Mouse (Mus musculus): ENCODE results near the gene Slc44a3. TPM values are rescaled to one million over a fixed set of nuclear protein-coding genes. Genes with fewer than 3 reads are reported as not detected.

The Slc44a3 gene
- polyA plus RNA-seq, 1 experiment from 2014 or later, result 6.9 TPM

DNA sequence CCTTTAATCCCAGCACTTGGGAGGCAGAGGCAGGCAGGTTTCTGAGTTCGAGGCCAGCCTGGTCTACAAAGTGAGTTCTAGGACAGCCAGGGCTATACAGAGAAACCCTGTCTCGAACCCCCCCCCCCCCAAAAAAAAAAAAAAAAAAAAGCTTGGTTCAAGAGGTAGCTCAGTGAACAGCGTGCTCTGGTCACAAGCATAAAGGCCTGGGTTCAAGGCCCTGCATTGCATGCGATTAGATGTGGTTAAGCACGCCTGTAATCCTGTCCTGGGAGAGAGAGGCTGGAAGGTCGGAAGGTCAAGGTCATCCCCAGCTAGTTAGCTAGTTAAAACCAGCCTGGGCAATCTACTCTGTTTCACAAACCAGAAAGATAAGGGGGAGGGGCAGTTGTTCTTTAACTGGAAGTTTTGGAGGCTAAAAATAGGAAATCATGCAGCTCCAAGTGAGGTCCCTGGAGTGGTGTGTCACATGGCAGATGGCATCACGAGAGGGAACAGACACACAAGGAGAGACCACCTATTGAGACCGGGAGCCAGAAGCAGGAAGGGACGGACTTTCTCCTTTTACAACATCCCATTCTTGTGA, 113.3 kb downstream of the Slc44a3 start:
- H3K36me3 ChIP-seq, result no peaks in the 10 kb centered on the region
- no peak overlapping the region for H3K4me2 ChIP-seq
- H3K9me3 ChIP-seq (replicated peaks), result no peaks in the 10 kb centered on the region
- WGBS (ENCODE audit: insufficient replicate concordance), result 58% methylated on average over 9 of the region's 9 CpGs
- H3K4me1 ChIP-seq (replicated peaks), result no peaks in the 10 kb centered on the region; the same call in 1 of the 2 replicates
- no peak overlapping the region for H3K4me3 ChIP-seq (replicated peaks)
- DNase-seq (no peak), ATAC-seq (ENCODE audit: low read depth) (peak; percentile 32; the same call in 1 of the 2 replicates)
- H3K9ac ChIP-seq, result no peak overlapping the region
- no peaks in the 10 kb centered on the region for H3K27me3 ChIP-seq
- no peak overlapping the region for H3K27ac ChIP-seq

DNA sequence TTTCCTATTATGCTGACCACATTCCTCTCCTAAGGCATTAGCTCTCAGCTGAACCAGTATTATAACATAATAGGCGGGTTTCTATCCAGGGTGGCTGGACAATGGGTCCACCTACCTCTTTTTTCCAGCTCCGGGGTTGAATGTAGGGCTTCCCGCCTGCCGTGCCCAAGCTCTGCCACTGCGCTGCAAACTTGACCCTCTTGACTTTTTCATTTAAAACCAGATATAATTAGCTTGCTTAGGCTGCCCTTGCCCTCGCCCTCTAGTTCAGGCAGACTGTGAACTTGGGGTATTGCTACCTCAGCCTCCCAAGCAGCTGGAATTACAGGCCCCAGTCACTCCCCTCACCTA, 114.0 kb downstream of the Slc44a3 start:
- no peaks in the 10 kb centered on the region; the same call in 1 of the 2 replicates for H3K4me1 ChIP-seq (replicated peaks)
- no peaks in the 10 kb centered on the region for H3K36me3 ChIP-seq
- 75% methylated on average over 6 of the region's 6 CpGs for WGBS (ENCODE audit: insufficient replicate concordance)
- no peaks in the 10 kb centered on the region for H3K9me3 ChIP-seq (replicated peaks)
- no peak overlapping the region for H3K4me2 ChIP-seq
- DNase-seq (no peak), ATAC-seq (ENCODE audit: low read depth) (no peak)
- H3K9ac ChIP-seq, result no peak overlapping the region
- no peaks in the 10 kb centered on the region for H3K27me3 ChIP-seq
- no peak overlapping the region for H3K4me3 ChIP-seq (replicated peaks)
- no peak overlapping the region for H3K27ac ChIP-seq

DNA sequence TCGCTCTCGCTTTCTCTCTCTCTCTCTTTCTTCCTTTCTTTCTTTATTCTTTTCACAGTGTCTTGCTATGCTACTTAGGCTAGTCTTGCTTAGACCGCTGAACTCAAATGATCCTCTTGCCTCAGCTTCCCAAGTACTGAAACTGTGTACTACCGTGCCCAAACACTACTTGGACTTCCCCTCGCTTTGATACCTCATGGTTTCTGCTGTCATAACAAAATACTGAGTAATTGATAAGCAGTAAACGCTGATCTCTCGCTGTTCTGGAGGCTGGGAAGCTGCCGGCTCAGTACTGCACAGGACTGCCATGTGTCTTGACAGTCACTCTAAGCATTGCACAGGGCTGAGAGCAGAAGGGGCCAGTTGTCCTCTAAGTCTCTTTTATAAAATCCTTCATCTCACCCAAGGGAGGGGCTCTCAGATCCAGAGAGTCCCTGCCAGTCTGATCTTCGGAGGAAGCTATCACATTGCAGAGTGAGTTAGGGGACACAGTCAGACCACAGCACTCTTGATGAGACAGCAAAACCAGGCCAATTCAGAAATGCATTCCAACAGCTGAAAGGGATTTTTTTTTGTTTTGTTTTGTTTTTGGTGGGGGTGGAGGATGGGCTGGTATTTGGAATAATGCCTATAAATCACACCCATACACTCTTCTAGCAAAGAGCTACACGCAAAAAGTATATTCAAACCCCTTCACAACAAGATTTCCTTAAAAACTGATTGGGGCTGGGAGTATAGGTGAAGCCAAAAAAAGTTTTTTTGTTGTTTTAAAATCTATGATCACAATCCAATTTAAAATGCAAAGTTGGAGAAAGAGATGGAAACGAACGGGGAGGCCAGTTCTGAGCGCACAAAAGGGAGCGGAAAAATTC, 114.6 kb downstream of the Slc44a3 start:
- Histone ChIP-seq H3K4me1 (replicated peaks) (no peaks in the 10 kb centered on the region; the same call in 1 of the 2 replicates), H3K9me3 (replicated peaks) (no peaks in the 10 kb centered on the region), H3K9ac (no peak overlapping the region), H3K4me3 (replicated peaks) (no peak overlapping the region), H3K36me3 (no peaks in the 10 kb centered on the region), H3K27me3 (no peaks in the 10 kb centered on the region), H3K4me2 (no peak overlapping the region), H3K27ac (no peak overlapping the region)
- DNase-seq (no peak), ATAC-seq (ENCODE audit: low read depth) (no peak)
- 65% methylated on average over 14 of the region's 14 CpGs for WGBS (ENCODE audit: insufficient replicate concordance)

DNA sequence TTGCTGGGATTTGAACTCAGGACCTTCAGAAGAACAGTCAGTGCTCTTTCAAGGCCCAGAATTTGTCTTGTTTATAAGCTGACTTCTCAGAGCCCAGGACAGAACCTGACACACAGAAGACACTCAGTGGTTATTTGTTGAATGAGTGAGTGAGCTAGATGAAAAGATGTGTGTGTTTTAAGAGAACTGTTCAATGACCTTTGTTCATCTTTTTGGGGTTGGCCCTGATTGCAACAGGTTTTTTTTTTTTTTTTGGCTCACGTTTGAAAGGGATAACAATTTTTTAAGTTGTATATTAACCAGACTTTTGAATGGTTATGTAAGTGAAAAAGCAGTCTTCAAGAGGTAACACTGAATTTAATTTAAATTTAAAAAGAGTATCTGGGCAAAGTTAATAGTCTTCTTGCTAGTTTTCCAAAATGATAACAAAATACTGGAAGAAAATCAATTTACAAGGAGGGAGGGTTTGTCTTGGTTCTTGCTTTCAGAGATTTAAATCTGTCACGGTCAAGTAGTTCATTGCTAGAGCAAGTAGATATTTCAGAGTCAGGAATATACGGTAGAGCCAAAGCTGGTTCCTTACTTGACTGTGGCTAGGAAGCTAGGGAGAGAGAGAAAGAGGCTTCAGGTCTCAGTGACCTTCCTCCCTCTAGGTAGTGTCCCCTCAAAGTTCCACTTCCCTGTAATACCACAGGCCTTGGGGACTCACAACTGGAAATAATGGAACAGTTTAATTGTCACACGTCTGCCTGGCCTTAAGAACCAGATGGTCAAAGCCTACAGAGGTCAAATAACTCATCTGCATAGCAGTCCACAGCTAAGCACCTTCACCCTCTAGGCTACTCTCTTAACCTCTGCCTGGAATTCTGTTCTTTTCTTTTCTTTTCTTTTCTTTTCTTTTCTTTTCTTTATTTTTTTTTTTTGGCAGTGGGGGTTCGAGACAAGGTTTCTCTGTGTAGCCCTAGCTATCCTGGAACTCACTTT, 115.7 kb downstream of the Slc44a3 start:
- H3K4me3 ChIP-seq (replicated peaks), result no peak overlapping the region
- no peak overlapping the region for H3K9ac ChIP-seq
- H3K4me2 ChIP-seq, result no peak overlapping the region
- WGBS (ENCODE audit: insufficient replicate concordance), result 51% methylated on average over 5 of the region's 5 CpGs
- H3K9me3 ChIP-seq (replicated peaks), result no peaks in the 10 kb centered on the region
- H3K27me3 ChIP-seq, result no peaks in the 10 kb centered on the region
- ATAC-seq (ENCODE audit: low read depth) (no peak), DNase-seq (no peak)
- peak overlapping the region; percentile 32; the same call in 1 of the 2 replicates for H3K27ac ChIP-seq
- no peaks in the 10 kb centered on the region for H3K36me3 ChIP-seq
- no peaks in the 10 kb centered on the region; the same call in 1 of the 2 replicates for H3K4me1 ChIP-seq (replicated peaks)

DNA sequence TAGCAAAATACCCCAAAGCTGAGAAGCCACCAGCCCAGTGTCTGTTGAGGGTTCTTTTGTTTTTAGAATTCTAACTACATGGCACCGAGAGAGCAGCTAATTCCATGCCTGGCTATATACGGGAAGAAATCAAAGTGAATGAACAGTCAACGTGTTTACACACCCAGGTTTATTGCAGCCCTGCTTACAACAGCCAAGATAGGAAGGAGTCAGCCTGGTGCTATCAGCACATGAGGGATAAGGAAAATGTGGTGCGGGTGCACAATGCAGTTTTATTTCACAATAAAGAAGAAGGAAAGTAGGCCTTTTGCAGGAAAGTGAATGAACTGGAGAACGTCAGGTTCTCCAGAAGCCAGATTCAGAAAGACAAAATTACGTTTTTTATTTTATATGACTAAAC, 120.8 kb downstream of the Slc44a3 start:
- Histone ChIP-seq H3K36me3 (no peaks in the 10 kb centered on the region), H3K27ac (no peak overlapping the region), H3K9me3 (replicated peaks) (no peaks in the 10 kb centered on the region), H3K27me3 (no peaks in the 10 kb centered on the region), H3K4me3 (replicated peaks) (no peak overlapping the region), H3K4me2 (no peak overlapping the region), H3K9ac (no peak overlapping the region), H3K4me1 (replicated peaks) (no peaks in the 10 kb centered on the region)
- ATAC-seq (ENCODE audit: low read depth) (no peak), DNase-seq (no peak)
- 49% methylated on average over 6 of the region's 6 CpGs for WGBS (ENCODE audit: insufficient replicate concordance)

Other genes with a start within 250 kb of the Slc44a3 start
- gene Tmem56, start 249.3 kb downstream of the Slc44a3 start, polyA plus RNA-seq (2015; fragmentation: Nextera tagmentation; extraction: Ambion mirVana), result 18.3 and 23.3 TPM in 2 replicates
- gene Alg14, start 240.6 kb downstream of the Slc44a3 start, polyA plus RNA-seq (2015; fragmentation: Nextera tagmentation; extraction: Ambion mirVana), result 17.7 and 20.0 TPM in 2 replicates
- 109 and 120 TPM in 2 replicates for gene Cnn3, start 105.9 kb downstream of the Slc44a3 start, polyA plus RNA-seq (2015; fragmentation: Nextera tagmentation; extraction: Ambion mirVana)
- gene 4930432M17Rik, start 138.4 kb upstream of the Slc44a3 start, polyA plus RNA-seq (2015; fragmentation: Nextera tagmentation; extraction: Ambion mirVana), result not detected in 2 replicates
- 0.48 and 0.52 TPM in 2 replicates for gene F3, start 191.1 kb upstream of the Slc44a3 start, polyA plus RNA-seq (2015; fragmentation: Nextera tagmentation; extraction: Ambion mirVana)

All from liver, embryonic 13.5 days (tissue).